Mouse (Mus musculus): ENCODE data around the gene Gm3435.

- TF ChIP-seq CTCF (IDR thresholded peaks at IDR 0.05; ENCODE audit: control insufficient read depth, insufficient read depth, insufficient read length) = no peak
- no peak for TF ChIP-seq CEBPB (IDR thresholded peaks at IDR 0.05; ENCODE audit: low read depth)
- no peak for TF ChIP-seq MYOD1 (IDR thresholded peaks at IDR 0.05; ENCODE audit: control insufficient read depth, insufficient read length, low read depth)
These were observed 56.9 kb downstream of the Gm3435 start for GRCm38 (mm10) chr17:15066911-15067310.

Measured in C2C12 (cell line).